Mouse (Mus musculus): ENCODE results near the gene H2-T3. TPM values are rescaled to one million over a fixed set of nuclear protein-coding genes. Genes with fewer than 3 reads are reported as not detected.
A peak's percentile ranks its signal among the peaks of the same experiment; 100 is the strongest.
"Not testable (repeated sequence)": the region's sequence is repeated elsewhere in the genome, so short reads cannot be mapped to it uniquely, and the experiment has no call there.

Gene H2-T3
- polyA plus RNA-seq, 1 experiment from 2014 or later = not detected

DNA sequence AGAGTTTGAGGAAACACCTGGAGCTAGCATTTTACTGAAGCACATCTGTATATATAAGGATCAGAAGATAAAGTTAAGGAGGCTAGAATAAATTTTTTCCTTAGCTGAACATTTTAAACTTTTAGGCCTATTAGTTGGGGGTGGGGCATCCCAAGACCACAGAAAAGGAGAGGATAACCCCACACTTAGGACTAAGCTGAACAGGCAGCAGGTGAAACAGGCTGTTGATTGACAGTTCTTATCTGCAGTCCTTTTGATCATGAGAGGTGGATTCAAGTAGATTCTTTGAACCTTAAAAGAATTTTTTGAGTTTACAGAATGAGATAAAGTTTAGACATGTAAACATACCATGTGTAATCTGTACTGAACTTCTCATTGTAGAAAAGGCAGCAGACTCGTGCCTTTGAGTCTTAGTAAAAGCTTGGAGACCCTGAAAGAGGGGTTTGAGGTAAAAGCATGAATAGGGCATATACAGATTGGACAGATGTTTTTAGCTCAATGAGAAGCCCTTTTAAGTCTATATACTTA, 19.7 kb downstream of the H2-T3 start:
- peaks cover 45% of the 10 kb centered on the region for H3K27me3 ChIP-seq (replicated peaks)
- H3K27ac ChIP-seq = no peak overlapping the region
- no peak overlapping the region for H3K4me2 ChIP-seq (replicated peaks)
- WGBS = 56% methylated on average over 1 of the region's 1 CpGs
- no peak overlapping the region for H3K4me3 ChIP-seq
- no peak for ATAC-seq (ENCODE audit: low FRiP score, low read depth)
- H3K36me3 ChIP-seq = no peaks in the 10 kb centered on the region
- H3K4me1 ChIP-seq = peaks cover 9% of the 10 kb centered on the region; the same call in 1 of the 2 replicates
- H3K9ac ChIP-seq = no peak overlapping the region
- H3K9me3 ChIP-seq = no peaks in the 10 kb centered on the region

DNA sequence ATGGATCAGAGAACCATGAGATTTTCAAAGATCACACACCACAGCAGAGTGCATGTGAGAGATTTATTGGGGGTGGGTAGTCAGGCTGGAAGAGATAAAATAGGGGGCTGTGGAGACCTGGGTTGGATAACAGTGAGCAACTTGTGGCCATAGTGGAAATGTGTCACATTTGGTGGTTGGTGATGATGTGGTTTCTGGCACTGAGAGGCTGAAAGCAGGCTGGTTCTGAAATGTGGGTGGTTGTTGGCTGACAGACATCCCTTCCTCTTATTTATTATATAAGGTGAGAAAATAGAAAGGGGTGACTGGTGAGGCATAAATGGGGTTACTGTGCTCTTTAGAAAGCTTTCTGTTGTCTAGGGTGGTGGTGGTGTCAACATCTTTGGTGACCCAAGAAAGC, 20.3 kb downstream of the H2-T3 start:
- no peak for ATAC-seq (ENCODE audit: low FRiP score, low read depth)
- Histone ChIP-seq H3K9ac (no peak overlapping the region), H3K4me3 (no peak overlapping the region), H3K4me1 (peaks cover 9% of the 10 kb centered on the region; the same call in 1 of the 2 replicates), H3K9me3 (no peaks in the 10 kb centered on the region), H3K27ac (no peak overlapping the region), H3K27me3 (replicated peaks) (peaks cover 51% of the 10 kb centered on the region), H3K36me3 (no peaks in the 10 kb centered on the region), H3K4me2 (replicated peaks) (no peak overlapping the region)

DNA sequence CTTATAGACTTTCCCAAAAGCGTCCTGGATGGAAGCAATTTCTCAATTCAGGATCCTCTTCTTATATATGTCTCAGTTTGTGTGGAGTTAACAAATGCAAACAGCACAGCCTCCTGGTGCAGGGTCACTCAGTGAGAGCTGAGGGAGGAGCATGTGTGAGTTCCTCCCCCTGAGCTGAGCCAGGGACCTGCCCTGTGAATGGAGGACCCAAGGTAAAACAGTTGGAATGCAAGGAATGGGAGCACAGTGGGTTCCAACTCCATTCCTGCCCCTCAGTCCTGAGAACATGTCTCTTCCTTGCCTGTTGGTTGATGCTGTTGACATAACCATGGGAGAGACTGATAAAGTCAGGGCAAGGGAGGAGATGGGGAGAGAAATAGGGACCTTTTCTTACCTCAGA, 21.0 kb downstream of the H2-T3 start:
- H3K36me3 ChIP-seq; H3K4me3 ChIP-seq; H3K9ac ChIP-seq; H3K27ac ChIP-seq; ATAC-seq (ENCODE audit: low FRiP score, low read depth); H3K4me2 ChIP-seq (replicated peaks); H3K4me1 ChIP-seq; H3K9me3 ChIP-seq: not testable (repeated sequence)
- H3K27me3 ChIP-seq (replicated peaks) = peaks cover 58% of the 10 kb centered on the region
- WGBS = 50% methylated on average over 1 of the region's 1 CpGs

DNA sequence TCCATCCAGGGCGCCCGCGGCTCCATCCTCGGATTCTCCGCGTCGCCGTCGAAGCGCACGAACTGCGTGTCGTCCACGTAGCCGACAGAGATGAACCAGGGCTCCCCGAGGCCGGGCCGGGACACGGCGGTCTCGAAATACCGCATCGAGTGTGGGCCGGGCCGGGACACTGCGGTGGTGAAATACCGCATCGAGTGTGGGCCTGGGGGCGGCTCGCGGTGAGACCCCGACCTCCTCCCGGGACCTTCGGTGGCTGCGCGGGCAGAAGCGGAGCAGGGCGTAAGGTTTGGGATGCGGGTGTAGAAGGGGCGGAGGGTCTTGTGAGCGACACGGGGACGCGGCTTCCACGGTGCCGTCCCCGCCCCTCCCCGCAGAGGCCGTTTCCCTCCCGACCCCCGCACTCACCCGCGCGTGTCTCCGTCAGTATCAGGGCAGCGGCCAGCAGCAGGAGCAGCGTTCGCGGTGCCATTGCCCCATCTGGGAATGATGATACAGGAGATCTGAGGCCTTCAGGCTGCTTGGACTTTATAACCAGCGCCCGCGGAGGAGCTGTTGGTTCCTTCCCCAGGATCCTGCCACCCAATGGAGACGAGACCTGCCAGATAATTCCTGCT, 21.9 kb downstream of the H2-T3 start, which contains the start of gene Gm8909:
Gene Gm8909, minus strand, starts transcription at position 499 of the 614 bp plus-strand sequence.
- WGBS = 1% methylated on average over 63 of the region's 63 CpGs
- Histone ChIP-seq H3K4me3 (peak within 1 kb of the TSS; percentile 16; the same call in 1 of the 2 replicates), H3K4me2 (replicated peaks) (peak within 1 kb of the TSS; percentile 48), H3K27ac (no peak within 1 kb of the TSS), H3K36me3 (no peaks in the 10 kb centered on the region), H3K27me3 (replicated peaks) (peaks cover 67% of the 10 kb centered on the region), H3K9me3 (no peaks in the 10 kb centered on the region), H3K9ac (no peak within 1 kb of the TSS), H3K4me1 (peaks cover 9% of the 10 kb centered on the region; the same call in 1 of the 2 replicates)
- ATAC-seq (ENCODE audit: low FRiP score, low read depth) = no peak

DNA sequence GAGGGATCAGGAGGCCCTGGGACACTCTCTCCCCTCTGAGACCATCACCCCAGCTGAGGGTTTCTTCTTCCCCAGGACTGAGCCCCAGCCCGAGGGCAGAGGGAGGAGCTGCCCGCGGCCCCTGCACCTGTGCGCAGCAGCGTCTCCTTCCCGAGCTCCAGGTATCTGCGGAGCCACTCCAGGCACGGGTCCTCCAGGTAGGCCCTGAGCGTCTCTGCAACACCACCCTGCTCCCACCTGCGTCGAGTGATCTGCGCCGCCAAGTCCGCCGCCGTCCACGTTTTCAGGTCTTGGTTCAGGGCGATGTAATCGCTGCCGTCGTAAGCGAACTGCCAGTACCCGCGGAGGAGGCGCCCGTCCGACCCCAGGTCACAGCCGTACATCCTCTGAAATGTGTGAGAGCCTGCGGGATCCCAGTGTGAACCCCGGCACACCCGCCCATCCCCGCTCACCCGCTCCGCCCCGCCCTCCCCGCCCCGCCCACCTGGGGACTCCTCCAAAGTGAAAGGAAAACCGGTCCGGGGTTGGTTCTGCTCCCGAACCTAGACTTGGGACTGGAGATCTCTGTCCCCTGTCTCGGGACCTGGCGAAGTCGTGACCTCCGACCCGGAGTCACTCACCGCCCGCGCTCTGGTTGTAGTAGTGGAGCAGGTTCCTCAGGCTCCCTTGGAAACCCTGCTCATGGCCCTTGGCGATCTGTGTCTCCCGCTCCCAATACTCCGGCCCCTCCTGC, 22.6 kb downstream of the H2-T3 start:
- Histone ChIP-seq H3K36me3 (no peaks in the 10 kb centered on the region), H3K9me3 (no peaks in the 10 kb centered on the region), H3K4me3 (peak overlapping the region; percentile 16; the same call in 1 of the 2 replicates), H3K27me3 (replicated peaks) (peaks cover 72% of the 10 kb centered on the region), H3K27ac (no peak overlapping the region), H3K9ac (no peak overlapping the region), H3K4me1 (peaks cover 9% of the 10 kb centered on the region; the same call in 1 of the 2 replicates), H3K4me2 (replicated peaks) (peak overlapping the region; percentile 48)
- 1% methylated on average over 51 of the region's 51 CpGs for WGBS
- ATAC-seq (ENCODE audit: low FRiP score, low read depth) = no peak

DNA sequence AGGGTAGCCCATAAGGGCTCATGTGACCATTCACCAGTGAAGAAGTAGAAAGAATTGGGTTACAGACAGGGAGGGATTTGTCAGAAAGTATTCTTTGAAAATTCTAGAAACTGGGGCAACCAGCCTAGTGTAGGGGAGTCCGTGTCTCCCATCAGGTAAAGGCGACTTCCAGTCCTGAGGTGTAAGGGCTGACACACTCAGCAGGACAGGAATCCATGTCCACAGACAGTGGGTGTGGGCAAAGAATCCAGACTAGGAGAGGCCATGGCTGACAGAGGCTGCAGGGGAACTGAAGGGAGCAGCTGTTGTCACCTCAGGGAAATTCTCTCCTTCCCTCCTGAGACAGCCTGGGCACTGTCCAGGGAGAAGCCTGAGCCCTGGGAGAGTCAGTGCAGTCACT, 23.2 kb downstream of the H2-T3 start:
- H3K4me3 ChIP-seq; H3K36me3 ChIP-seq; ATAC-seq (ENCODE audit: low FRiP score, low read depth); H3K9me3 ChIP-seq; H3K9ac ChIP-seq; H3K4me2 ChIP-seq (replicated peaks); H3K27ac ChIP-seq; H3K4me1 ChIP-seq: not testable (repeated sequence)
- 19% methylated on average over 2 of the region's 2 CpGs for WGBS
- H3K27me3 ChIP-seq (replicated peaks) = peaks cover 78% of the 10 kb centered on the region

DNA sequence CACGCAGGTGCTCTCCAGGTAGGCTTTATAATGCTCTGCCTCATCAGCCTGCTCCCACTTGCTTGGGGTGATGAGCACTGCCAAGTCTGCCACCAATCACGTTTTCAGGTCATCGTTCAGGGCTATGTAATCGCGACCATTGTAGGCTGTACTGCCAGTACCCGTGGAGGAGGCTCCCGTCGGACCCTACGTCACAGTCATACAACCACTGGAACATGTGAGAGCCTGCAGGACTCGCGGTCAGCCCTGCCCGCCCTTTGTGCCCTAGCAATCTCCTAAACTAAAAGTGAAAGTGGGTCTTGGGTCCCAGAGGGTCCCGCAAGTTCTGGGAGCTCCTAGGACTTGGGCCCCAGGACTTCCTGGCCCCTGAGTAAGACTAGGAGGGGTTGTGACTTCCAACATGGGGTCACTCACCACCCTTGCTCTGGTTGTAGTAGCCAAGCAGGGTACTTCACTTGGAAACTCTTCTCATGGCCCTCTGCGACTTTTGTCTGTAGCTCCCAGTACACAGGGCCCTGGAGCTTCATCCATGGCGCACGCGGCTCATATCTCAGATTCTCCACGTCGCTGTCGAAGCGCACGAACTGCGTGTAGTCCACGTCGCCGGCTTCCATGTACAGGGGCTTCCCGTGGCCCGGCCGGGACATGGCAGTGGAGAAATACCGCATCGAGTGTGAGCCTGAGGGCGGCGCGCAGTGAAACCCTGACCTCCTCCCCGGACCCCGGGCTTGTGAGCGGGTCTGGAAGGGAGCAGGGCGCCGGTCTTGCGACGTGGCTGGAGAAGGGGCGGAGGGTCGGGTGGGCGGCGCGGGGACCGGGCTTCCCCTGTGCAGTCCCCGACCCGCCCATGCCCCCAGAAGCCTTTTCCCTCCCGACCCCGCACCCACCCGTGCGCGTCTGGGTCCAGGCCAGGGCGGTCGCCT, 28.7 kb downstream of the H2-T3 start:
- Histone ChIP-seq H3K9ac (no peak overlapping the region), H3K27me3 (replicated peaks) (peaks cover 78% of the 10 kb centered on the region), H3K36me3 (no peaks in the 10 kb centered on the region), H3K4me3 (no peak overlapping the region), H3K4me2 (replicated peaks) (peak overlapping the region; percentile 7; the same call in 1 of the 2 replicates), H3K9me3 (no peaks in the 10 kb centered on the region), H3K4me1 (peaks cover 4% of the 10 kb centered on the region; the same call in 1 of the 2 replicates), H3K27ac (no peak overlapping the region)
- WGBS = 1% methylated on average over 55 of the region's 56 CpGs
- no peak for ATAC-seq (ENCODE audit: low FRiP score, low read depth)

DNA sequence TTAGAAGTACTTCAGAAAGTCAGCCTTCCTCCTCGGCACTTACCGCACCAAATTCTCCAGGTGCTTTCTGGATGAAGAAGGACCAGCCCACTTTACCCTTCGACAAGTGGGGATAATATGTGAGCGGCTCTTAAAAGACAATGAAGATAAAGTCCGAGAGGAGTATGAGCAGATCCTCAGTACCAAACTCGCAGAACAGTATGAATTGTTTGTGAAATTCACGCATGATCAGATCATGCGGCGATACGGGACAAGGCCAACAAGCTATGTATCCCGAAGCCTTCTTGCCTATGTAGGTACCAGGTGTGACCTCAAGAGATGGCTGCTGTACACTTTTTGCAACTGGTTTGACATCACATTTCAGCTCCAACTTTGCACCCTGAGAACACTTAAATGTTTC, 31.8 kb downstream of the H2-T3 start:
- H3K36me3 ChIP-seq; H3K4me1 ChIP-seq; H3K27ac ChIP-seq; H3K4me3 ChIP-seq; H3K9me3 ChIP-seq; H3K9ac ChIP-seq; ATAC-seq (ENCODE audit: low FRiP score, low read depth): not testable (repeated sequence)
- H3K27me3 ChIP-seq (replicated peaks) = peaks cover 74% of the 10 kb centered on the region
- H3K4me2 ChIP-seq (replicated peaks) = peak overlapping the region; percentile 53
- WGBS = 9% methylated on average over 11 of the region's 11 CpGs

DNA sequence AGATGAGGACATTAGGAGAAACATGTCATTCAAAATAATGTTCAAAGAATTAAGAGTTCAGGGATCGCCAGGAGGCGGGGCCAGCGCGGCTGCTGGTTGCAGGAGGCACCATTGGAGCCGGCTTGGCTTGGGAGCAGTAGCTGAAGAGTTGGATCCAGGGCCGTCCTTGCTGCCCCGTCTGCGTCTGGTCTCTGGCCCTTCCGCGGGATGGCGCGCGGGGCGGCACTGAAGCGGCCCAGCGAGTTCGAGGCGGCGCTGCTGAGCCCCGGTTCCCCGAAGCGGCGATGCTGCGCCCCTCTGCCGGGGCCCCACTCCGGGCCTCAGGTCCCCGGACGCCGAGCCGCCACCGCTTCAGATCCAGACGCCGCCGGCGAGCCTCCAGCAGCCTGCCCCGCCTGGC, 32.3 kb downstream of the H2-T3 start:
- H3K4me1 ChIP-seq; H3K9me3 ChIP-seq; ATAC-seq (ENCODE audit: low FRiP score, low read depth); H3K9ac ChIP-seq; H3K27ac ChIP-seq; H3K36me3 ChIP-seq: not testable (repeated sequence)
- Histone ChIP-seq H3K4me3 (peak overlapping the region; percentile 1; the same call in 1 of the 2 replicates), H3K27me3 (replicated peaks) (peaks cover 74% of the 10 kb centered on the region), H3K4me2 (replicated peaks) (peak overlapping the region; percentile 53)
- under 1% methylated on average over 36 of the region's 36 CpGs for WGBS

DNA sequence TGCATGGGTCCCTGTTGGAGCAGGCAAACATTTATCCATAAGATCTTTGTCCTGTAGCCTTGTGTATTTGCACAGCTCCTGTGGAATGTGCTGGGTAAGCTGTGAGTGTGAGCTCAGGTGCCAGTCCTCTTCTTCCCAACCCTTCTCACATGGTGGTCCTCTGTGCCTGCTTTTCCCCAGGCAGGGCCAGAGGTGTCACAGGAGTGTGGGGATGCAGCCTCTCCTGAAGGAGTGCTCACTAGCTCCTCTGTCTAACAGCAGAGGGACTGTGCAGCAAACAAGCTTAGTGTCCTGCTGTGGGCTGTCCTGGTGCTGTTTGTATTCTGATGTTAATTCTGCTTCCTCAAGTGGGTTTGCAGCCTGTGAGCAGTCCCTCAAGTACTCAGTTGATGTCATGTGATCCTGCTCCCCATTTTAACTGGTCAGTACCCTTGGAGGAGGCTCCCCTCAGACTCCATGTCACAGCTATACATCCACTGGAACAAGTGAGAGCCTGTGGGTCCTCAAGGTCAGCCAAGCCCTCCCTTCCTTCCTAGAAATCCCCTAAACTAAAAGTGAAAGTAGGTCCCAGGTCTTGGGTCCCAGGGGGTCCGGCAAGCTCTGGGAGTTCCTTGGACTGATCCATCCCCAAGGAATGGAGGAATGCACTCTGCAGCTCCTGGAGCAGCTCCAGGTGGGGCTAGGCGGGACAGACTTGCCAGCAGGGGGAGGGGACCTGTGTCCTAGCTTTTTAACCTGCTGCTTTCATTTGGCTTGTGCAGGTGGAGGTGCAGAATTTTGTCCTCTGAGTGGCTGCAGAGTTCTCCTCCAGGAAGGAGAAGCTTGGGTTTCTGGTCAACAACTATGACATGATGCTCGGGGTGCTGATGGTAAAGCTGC, 35.6 kb downstream of the H2-T3 start:
- H3K4me3 ChIP-seq = no peak overlapping the region
- H3K9ac ChIP-seq = no peak overlapping the region
- WGBS = 18% methylated on average over 3 of the region's 3 CpGs
- peaks cover 4% of the 10 kb centered on the region; the same call in 1 of the 2 replicates for H3K4me1 ChIP-seq
- no peaks in the 10 kb centered on the region for H3K9me3 ChIP-seq
- H3K4me2 ChIP-seq (replicated peaks) = no peak overlapping the region
- peaks cover 54% of the 10 kb centered on the region for H3K27me3 ChIP-seq (replicated peaks)
- H3K27ac ChIP-seq = no peak overlapping the region
- ATAC-seq (ENCODE audit: low FRiP score, low read depth) = no peak
- no peaks in the 10 kb centered on the region for H3K36me3 ChIP-seq

DNA sequence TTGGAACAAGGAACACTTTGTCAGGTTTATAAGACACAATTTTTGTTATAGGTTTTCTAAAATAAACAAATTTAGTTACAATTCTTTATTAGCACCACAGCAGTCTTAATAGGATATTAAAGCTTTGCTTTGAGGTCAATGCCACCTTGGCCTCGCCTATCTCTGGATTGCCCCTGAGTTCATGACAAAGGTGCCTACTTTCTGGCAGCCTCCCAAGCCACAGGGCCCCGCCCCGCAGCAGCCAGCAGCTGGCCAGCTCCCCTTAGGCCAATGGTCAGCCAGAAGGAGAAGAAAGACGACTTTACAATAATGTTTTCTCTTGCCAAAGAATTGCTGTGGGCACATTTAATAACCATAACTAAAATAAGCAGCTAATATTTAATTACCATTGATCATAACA, 38.9 kb downstream of the H2-T3 start:
- H3K27ac ChIP-seq; H3K9ac ChIP-seq; ATAC-seq (ENCODE audit: low FRiP score, low read depth); H3K4me3 ChIP-seq; H3K4me1 ChIP-seq; H3K9me3 ChIP-seq; H3K36me3 ChIP-seq; H3K4me2 ChIP-seq (replicated peaks): not testable (repeated sequence)
- WGBS = 47% methylated on average over 4 of the region's 4 CpGs
- peaks cover 45% of the 10 kb centered on the region for H3K27me3 ChIP-seq (replicated peaks)

Data from neural tube, embryonic 12.5 days (tissue).